Mouse (Mus musculus) ES-Bruce4 (cell line): ENCODE measurements around the gene B3gnt2.

Source experiments
- CTCF ChIP-seq: IDR thresholded peaks from one replicate; pipeline ENCODE4 v1.8.1; 2011; ENCODE audit warnings: low read depth, low read length
- POLR2A ChIP-seq: IDR thresholded peaks from one replicate; pipeline ENCODE4 v1.8.1; 2011; ENCODE audit warnings: low read length; ENCODE audit not compliant: insufficient read depth

GRCm38 (mm10) chr11:22711327-22711726 lies 149.4 kb downstream of the B3gnt2 start:
- TF ChIP-seq CTCF (no peak), POLR2A (no peak)
